Mouse (Mus musculus): ENCODE measurements around the gene Gm20388. TPM values are rescaled to one million over a fixed set of nuclear protein-coding genes. Genes with fewer than 3 reads are reported as not detected.

Gene Gm20388
- total RNA-seq, 4 experiments from 2014 or later: 0.17 to 15.1 (median 6.6) TPM

DNA sequence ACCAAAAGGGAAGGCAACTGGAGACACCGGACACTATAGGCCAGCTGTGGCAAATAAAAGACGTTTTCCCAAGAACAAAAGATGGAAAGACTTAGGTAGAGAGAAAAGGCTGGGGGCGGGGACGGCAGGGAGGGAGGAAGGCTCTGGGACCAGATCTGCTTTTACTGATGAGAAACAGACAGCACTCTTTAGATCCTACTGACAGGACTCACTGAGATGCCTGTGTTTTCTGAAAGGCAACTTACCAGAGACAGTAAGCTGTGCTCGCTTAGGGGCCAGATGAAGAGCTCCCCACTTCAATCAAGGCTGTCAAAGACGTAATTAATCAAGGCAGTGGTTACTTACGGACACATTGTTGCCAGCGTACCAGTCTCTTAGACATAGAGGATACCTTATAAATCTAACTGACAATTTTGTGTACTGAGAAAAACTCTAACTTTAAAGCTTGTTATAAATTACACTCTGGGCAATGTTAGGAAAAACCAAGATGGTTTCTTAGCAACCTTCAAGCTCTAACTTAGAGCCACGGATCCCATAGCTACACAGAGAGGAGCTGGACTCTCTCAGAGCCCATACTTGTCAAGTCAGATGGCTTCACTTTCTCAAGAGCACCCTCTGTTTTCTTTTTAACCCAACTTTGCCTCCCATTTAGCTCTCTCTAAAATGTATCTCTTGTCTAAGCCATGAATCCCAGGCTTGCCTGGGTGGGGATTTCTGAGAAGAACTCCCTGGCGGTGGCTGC is 4481.8 kb downstream of the Gm20388 start:
- DNase-seq (ENCODE audit: low spot score in 2 of 2): no peak

DNA sequence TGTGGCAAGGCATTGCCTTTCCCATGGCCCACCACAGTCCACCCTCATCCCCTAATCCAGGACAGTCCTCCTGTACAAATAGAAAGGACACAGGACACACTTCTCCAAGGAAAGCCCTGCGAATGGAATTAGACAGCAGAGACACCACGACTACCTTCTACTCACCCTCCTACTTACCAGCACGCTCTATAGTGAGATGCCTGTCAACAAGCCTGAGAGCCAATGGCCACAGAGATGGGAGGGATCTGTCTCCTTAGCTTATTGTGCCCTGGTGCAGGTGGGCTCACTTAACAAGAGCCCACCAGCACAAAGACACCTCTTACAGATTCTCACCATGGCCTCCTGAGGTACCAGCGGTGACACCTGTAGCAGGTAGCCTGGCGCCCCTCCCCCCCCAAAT is 4482.4 kb downstream of the Gm20388 start:
- DNase-seq (ENCODE audit: low spot score in 2 of 2): no peak

DNA sequence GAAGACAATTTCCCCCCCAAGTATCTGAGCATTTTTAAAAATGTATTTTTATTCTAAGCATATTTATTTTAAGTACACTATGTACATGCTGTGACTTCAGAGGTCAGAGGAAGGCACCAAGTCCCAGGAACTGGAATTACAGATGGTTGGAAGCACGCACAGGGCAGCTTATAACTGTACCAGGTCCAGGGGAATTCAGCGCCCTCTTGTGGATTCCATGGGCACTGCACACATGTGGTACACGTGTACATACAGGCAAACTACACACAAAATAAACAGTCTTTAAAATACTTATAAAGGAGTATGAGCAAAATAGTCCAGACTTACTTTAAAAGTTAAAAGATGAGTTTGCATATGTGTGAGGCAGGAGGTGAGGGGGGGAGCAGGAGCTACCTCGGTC is 4483.3 kb downstream of the Gm20388 start:
- no peak for DNase-seq (ENCODE audit: low spot score in 2 of 2)

GRCm38 (mm10) chr8:124394951-124395350 is 4484.3 kb downstream of the Gm20388 start:
- DNase-seq (ENCODE audit: low spot score in 2 of 2): no peak

Small RNA genes lying within 50 kb of the gene (microRNA-seq; reads per million reads assigned to microRNA genes)
- gene Gm22715 (0 reads per million in 2 experiments), gene Gm24366 (0 reads per million in 2 experiments), gene Gm27530 (0 reads per million in 2 experiments), gene Mir1967 (0 reads per million in 2 experiments), gene Mir6396 (0 reads per million in 2 experiments), gene Mir7079 (0 reads per million in 2 experiments), gene Mir7080 (284 to 433 reads per million in 2 experiments), gene Mir7237 (0 to 0.64 reads per million in 2 experiments), gene Mir7687 (4.0 to 5.1 reads per million in 2 experiments)

Other genes with a start within 250 kb of the Gm20388 start
- gene Wfdc1, start 244.5 kb upstream of the Gm20388 start, total RNA-seq (2022): 1 to 10 TPM; 5.9 to 7.8 (median 7.0) TPM
- gene Atp2c2, start 210.8 kb upstream of the Gm20388 start, total RNA-seq (2022): 1 to 10 TPM; 1.9 to 2.4 (median 2.2) TPM
- 10 to 100 TPM; 12.5 to 15.9 (median 15.5) TPM for gene Tldc1, start 132.4 kb upstream of the Gm20388 start, total RNA-seq (2022)
- gene Cotl1, start 70.3 kb upstream of the Gm20388 start, total RNA-seq (2022): 100 to 1,000 TPM; 119 to 176 (median 137) TPM
- 1 to 10 TPM; 7.0 to 9.4 (median 7.3) TPM for gene Klhl36, start 48.6 kb upstream of the Gm20388 start, total RNA-seq (2022)
- 10 to 100 TPM; 82.7 to 98.6 (median 89.4) TPM for gene Usp10, start 481 bp upstream of the Gm20388 start, total RNA-seq (2022)
- gene Crispld2, start 81.6 kb downstream of the Gm20388 start, total RNA-seq (2022): 1 to 10 TPM; 2.2 to 5.2 (median 2.9) TPM
- 10 to 100 TPM; 28.4 to 37.8 (median 32.3) TPM for gene Zdhhc7, start 190.6 kb downstream of the Gm20388 start, total RNA-seq (2022)
- 100 to 1,000 TPM; 152 to 193 (median 182) TPM for gene 6430548M08Rik, start 203.3 kb downstream of the Gm20388 start, total RNA-seq (2022)